Mouse (Mus musculus) heart, embryonic 10.5 days (tissue): ENCODE measurements at regions not wholly inside any gene's neighbourhood (a gene's known extent, or its start where the extent isn't known, plus 50 kb on each side); places are given as distances from the start of the nearest gene placed in this dataset.

Source experiments
- DNase-seq: peaks from one replicate; pipeline ENCODE4 v3.0.0-alpha.2; 2017; ENCODE audit warnings: low spot score
- H3K27ac ChIP-seq: fragments of 300-500 bp; sonication (generic); 2 replicates; pipeline ENCODE4 v1.5.1; 2016; ENCODE audit warnings: mild to moderate bottlenecking
- H3K27me3 ChIP-seq: fragments of 300-500 bp; sonication (generic); 2 replicates; pipeline ENCODE4 v1.6.1; 2016; ENCODE audit warnings: mild to moderate bottlenecking; ENCODE audit not compliant: poor library complexity, insufficient read depth, severe bottlenecking
- H3K36me3 ChIP-seq: fragments of 300-500 bp; sonication (generic); 2 replicates; pipeline ENCODE4 v1.6.1; 2016; ENCODE audit warnings: mild to moderate bottlenecking, moderate library complexity
- H3K4me1 ChIP-seq: fragments of 300-500 bp; sonication (generic); 2 replicates; pipeline ENCODE4 v1.6.1; 2016; ENCODE audit warnings: mild to moderate bottlenecking
- H3K4me3 ChIP-seq: fragments of 300-500 bp; sonication (generic); 2 replicates; pipeline ENCODE4 v1.5.1; 2016; ENCODE audit warnings: mild to moderate bottlenecking, moderate library complexity
- H3K9me3 ChIP-seq: fragments of 300-500 bp; sonication (generic); 2 replicates; pipeline ENCODE4 v1.6.1; 2016; ENCODE audit warnings: mild to moderate bottlenecking, moderate library complexity
- WGBS: fragments of 180-500 bp; shearing (Covaris S2); methylation state at CpG from one replicate; pipeline ENCODE4 v1.1.7; 2016; 5-methylcytosine and 5-hydroxymethylcytosine counted together

GRCm38 (mm10) chr3:149505692-149506091 is 515.3 kb upstream of the Adgrl2 start:
- Histone ChIP-seq H3K36me3 (no peaks in the 10 kb centered on the region), H3K4me3 (no peak overlapping the region), H3K9me3 (no peaks in the 10 kb centered on the region), H3K4me1 (peaks cover 10% of the 10 kb centered on the region), H3K27ac (peak overlapping the region; percentile 29; the same call in 1 of the 2 replicates), H3K27me3 (no peaks in the 10 kb centered on the region)
- 17% methylated on average over 9 of the region's 9 CpGs for WGBS
- DNase-seq = peak; percentile 81

GRCm38 (mm10) chr3:149503992-149504391 is 513.6 kb upstream of the Adgrl2 start:
- Histone ChIP-seq H3K27me3 (no peaks in the 10 kb centered on the region), H3K4me3 (no peak overlapping the region), H3K27ac (no peak overlapping the region), H3K9me3 (no peaks in the 10 kb centered on the region), H3K36me3 (no peaks in the 10 kb centered on the region), H3K4me1 (peaks cover 10% of the 10 kb centered on the region)
- DNase-seq = no peak
- WGBS = 90% methylated on average over 2 of the region's 2 CpGs

GRCm38 (mm10) chr3:149500130-149500529 is 509.8 kb upstream of the Adgrl2 start:
- Histone ChIP-seq H3K27me3 (no peaks in the 10 kb centered on the region), H3K4me3 (no peak overlapping the region), H3K27ac (no peak overlapping the region), H3K36me3 (no peaks in the 10 kb centered on the region), H3K4me1 (no peaks in the 10 kb centered on the region), H3K9me3 (no peaks in the 10 kb centered on the region)
- 66% methylated on average over 3 of the region's 3 CpGs for WGBS
- no peak for DNase-seq

GRCm38 (mm10) chr3:149498765-149499164 is 508.4 kb upstream of the Adgrl2 start:
- 69% methylated on average over 1 of the region's 1 CpGs for WGBS
- Histone ChIP-seq H3K27ac (no peak overlapping the region), H3K4me3 (no peak overlapping the region), H3K36me3 (no peaks in the 10 kb centered on the region), H3K4me1 (no peaks in the 10 kb centered on the region), H3K9me3 (no peaks in the 10 kb centered on the region), H3K27me3 (no peaks in the 10 kb centered on the region)
- DNase-seq = no peak

- Histone ChIP-seq H3K36me3 (no peaks in the 10 kb centered on the region), H3K4me1 (no peaks in the 10 kb centered on the region), H3K9me3 (no peaks in the 10 kb centered on the region), H3K27me3 (no peaks in the 10 kb centered on the region), H3K4me3 (no peak overlapping the region), H3K27ac (no peak overlapping the region)
- DNase-seq = no peak
- 68% methylated on average over 10 of the region's 10 CpGs for WGBS
Observed at GRCm38 (mm10) chr3:149496829-149497471, 506.6 kb upstream of the Adgrl2 start.

- Histone ChIP-seq H3K9me3 (no peaks in the 10 kb centered on the region), H3K27me3 (no peaks in the 10 kb centered on the region), H3K4me3 (no peak overlapping the region), H3K4me1 (no peaks in the 10 kb centered on the region), H3K27ac (no peak overlapping the region), H3K36me3 (no peaks in the 10 kb centered on the region)
- DNase-seq = no peak
- WGBS = 81% methylated on average over 2 of the region's 2 CpGs
Observed at GRCm38 (mm10) chr3:149496122-149496521, 505.8 kb upstream of the Adgrl2 start.

- no peak for DNase-seq
- Histone ChIP-seq H3K4me1 (0 out of 2 replicates have a peak, but pooled peaks cover 3% of the 10 kb centered on the region), H3K27me3 (no peaks in the 10 kb centered on the region), H3K36me3 (no peaks in the 10 kb centered on the region), H3K4me3 (no peak overlapping the region), H3K27ac (no peak overlapping the region), H3K9me3 (no peaks in the 10 kb centered on the region)
- WGBS = 78% methylated on average over 4 of the region's 4 CpGs
Observed at GRCm38 (mm10) chr3:149488147-149488546, 497.8 kb upstream of the Adgrl2 start.

GRCm38 (mm10) chr3:149485406-149485805 is 495.1 kb upstream of the Adgrl2 start:
- 0 out of 2 replicates have a peak, but pooled peaks cover 3% of the 10 kb centered on the region for H3K4me1 ChIP-seq

GRCm38 (mm10) chr3:149484319-149484718 is 494.0 kb upstream of the Adgrl2 start:
- H3K4me1 ChIP-seq = 0 out of 2 replicates have a peak, but pooled peaks cover 3% of the 10 kb centered on the region
- no peaks in the 10 kb centered on the region for H3K9me3 ChIP-seq
- WGBS = 56% methylated on average over 2 of the region's 2 CpGs

More at GRCm38 (mm10) chr3:149485406-149485805, 495.1 kb upstream of the Adgrl2 start:
- Histone ChIP-seq H3K36me3 (no peaks in the 10 kb centered on the region), H3K27ac (no peak overlapping the region), H3K27me3 (no peaks in the 10 kb centered on the region), H3K4me3 (no peak overlapping the region), H3K9me3 (no peaks in the 10 kb centered on the region)
- DNase-seq = no peak
- WGBS = 76% methylated on average over 4 of the region's 4 CpGs

GRCm38 (mm10) chr3:149476151-149476550 is 485.8 kb upstream of the Adgrl2 start:
- no peak for DNase-seq
- Histone ChIP-seq H3K4me1 (no peaks in the 10 kb centered on the region), H3K36me3 (no peaks in the 10 kb centered on the region), H3K9me3 (no peaks in the 10 kb centered on the region), H3K4me3 (no peak overlapping the region), H3K27ac (no peak overlapping the region), H3K27me3 (no peaks in the 10 kb centered on the region)
- 81% methylated on average over 2 of the region's 2 CpGs for WGBS

More at GRCm38 (mm10) chr3:149484319-149484718, 494.0 kb upstream of the Adgrl2 start:
- no peak for DNase-seq
- no peaks in the 10 kb centered on the region for H3K36me3 ChIP-seq
- no peaks in the 10 kb centered on the region for H3K27me3 ChIP-seq
- H3K27ac ChIP-seq = no peak overlapping the region
- no peak overlapping the region for H3K4me3 ChIP-seq

GRCm38 (mm10) chr3:149466973-149467372 is 476.6 kb upstream of the Adgrl2 start:
- H3K9me3 ChIP-seq = no peaks in the 10 kb centered on the region
- 74% methylated on average over 5 of the region's 5 CpGs for WGBS
- DNase-seq = no peak
- H3K27ac ChIP-seq = no peak overlapping the region
- no peaks in the 10 kb centered on the region for H3K4me1 ChIP-seq
- H3K36me3 ChIP-seq = no peaks in the 10 kb centered on the region
- H3K4me3 ChIP-seq = no peak overlapping the region
- no peaks in the 10 kb centered on the region for H3K27me3 ChIP-seq

- Histone ChIP-seq H3K9me3 (no peaks in the 10 kb centered on the region), H3K27ac (no peak overlapping the region), H3K4me3 (no peak overlapping the region), H3K27me3 (no peaks in the 10 kb centered on the region), H3K36me3 (no peaks in the 10 kb centered on the region), H3K4me1 (no peaks in the 10 kb centered on the region)
- no peak for DNase-seq
- WGBS = 92% methylated on average over 5 of the region's 5 CpGs
Observed at GRCm38 (mm10) chr3:149464603-149465002, 474.2 kb upstream of the Adgrl2 start.

GRCm38 (mm10) chr3:149462121-149462541 is 471.8 kb upstream of the Adgrl2 start:
- H3K4me1 ChIP-seq = no peaks in the 10 kb centered on the region
- no peaks in the 10 kb centered on the region for H3K27me3 ChIP-seq
- no peak overlapping the region for H3K4me3 ChIP-seq
- H3K36me3 ChIP-seq = no peaks in the 10 kb centered on the region
- DNase-seq = no peak
- no peaks in the 10 kb centered on the region for H3K9me3 ChIP-seq
- 73% methylated on average over 2 of the region's 2 CpGs for WGBS
- H3K27ac ChIP-seq = no peak overlapping the region

- WGBS = 79% methylated on average over 2 of the region's 2 CpGs
- no peaks in the 10 kb centered on the region for H3K4me1 ChIP-seq
Observed at GRCm38 (mm10) chr3:149461613-149462012, 471.3 kb upstream of the Adgrl2 start.

More at GRCm38 (mm10) chr3:149461613-149462012, 471.3 kb upstream of the Adgrl2 start:
- H3K9me3 ChIP-seq = no peaks in the 10 kb centered on the region
- H3K36me3 ChIP-seq = no peaks in the 10 kb centered on the region
- no peak for DNase-seq
- no peaks in the 10 kb centered on the region for H3K27me3 ChIP-seq
- H3K4me3 ChIP-seq = no peak overlapping the region
- no peak overlapping the region for H3K27ac ChIP-seq
